Mouse (Mus musculus): ENCODE data around the gene Erc2. TPM values are rescaled to one million over a fixed set of nuclear protein-coding genes. Genes with fewer than 3 reads are reported as not detected.

Erc2 gene
- polyA plus RNA-seq, 1 experiment from 2014 or later = 3.1 TPM

DNA sequence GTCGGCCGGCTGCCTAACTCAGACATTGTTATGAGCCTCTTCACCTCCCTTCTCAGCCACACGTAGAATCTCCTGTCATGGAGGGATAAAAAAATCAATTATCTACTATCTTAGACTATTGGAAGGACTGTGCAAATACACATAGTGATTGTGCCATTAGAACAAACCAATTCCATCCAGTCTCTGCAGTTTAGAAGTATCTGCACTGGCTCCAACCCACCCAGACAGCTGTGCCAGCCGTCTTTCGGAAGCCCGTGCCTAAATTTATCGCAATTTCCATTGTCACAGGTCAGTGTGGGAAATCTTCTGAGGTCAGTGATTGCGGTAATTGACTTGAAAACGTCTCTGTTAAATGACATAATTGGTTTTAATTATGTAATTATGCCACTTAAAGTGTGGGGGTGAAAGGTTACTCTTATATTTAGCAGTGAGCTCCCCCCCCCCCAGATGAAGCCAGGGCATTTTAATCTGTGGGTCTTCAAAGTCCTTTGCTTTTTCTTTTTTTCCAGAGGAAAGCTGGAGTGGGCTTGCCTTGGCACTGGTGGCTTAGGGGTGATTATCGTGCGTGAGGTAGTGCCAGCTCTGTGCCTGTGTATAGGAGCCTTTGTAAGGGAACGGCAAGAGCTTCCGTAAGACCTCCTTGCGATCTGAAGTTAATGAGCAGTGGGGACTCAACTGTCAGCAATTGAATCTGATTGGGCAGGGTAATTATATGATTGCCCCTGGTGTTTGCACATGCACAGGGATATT lies 759.7 kb downstream of the Erc2 start:
- H3K4me3 ChIP-seq (ENCODE audit: low read depth, low read length) = no peak overlapping the region
- H3K9me3 ChIP-seq (ENCODE audit: control insufficient read depth) = no peaks in the 10 kb centered on the region
- no peak for ATAC-seq
- no peak for TF ChIP-seq CTCF (IDR thresholded peaks at IDR 0.05; ENCODE audit: low read depth)
- 62% methylated on average over 14 of the region's 14 CpGs for WGBS
- H3K27ac ChIP-seq (ENCODE audit: low read depth, low read length) = no peak overlapping the region
- H3K27me3 ChIP-seq (replicated peaks; ENCODE audit: control insufficient read depth, insufficient read depth, low read length) = no peaks in the 10 kb centered on the region
- H3K9ac ChIP-seq (ENCODE audit: low read depth, low read length) = no peak overlapping the region
- no peaks in the 10 kb centered on the region for H3K4me1 ChIP-seq (replicated peaks; ENCODE audit: control insufficient read depth, insufficient read depth, low read length)
- H3K4me2 ChIP-seq (replicated peaks; ENCODE audit: low read depth) = no peak overlapping the region
- H3K36me3 ChIP-seq (ENCODE audit: control insufficient read depth, insufficient read depth) = no peaks in the 10 kb centered on the region

GRCm38 (mm10) chr14:28386815-28387607 lies 764.8 kb downstream of the Erc2 start:
- Histone ChIP-seq H3K27ac (ENCODE audit: low read depth, low read length) (no peak overlapping the region), H3K36me3 (ENCODE audit: control insufficient read depth, insufficient read depth) (no peaks in the 10 kb centered on the region), H3K9me3 (ENCODE audit: control insufficient read depth) (no peaks in the 10 kb centered on the region), H3K27me3 (replicated peaks; ENCODE audit: control insufficient read depth, insufficient read depth, low read length) (no peaks in the 10 kb centered on the region), H3K4me3 (ENCODE audit: low read depth, low read length) (no peak overlapping the region), H3K4me1 (replicated peaks; ENCODE audit: control insufficient read depth, insufficient read depth, low read length) (no peaks in the 10 kb centered on the region), H3K9ac (ENCODE audit: low read depth, low read length) (no peak overlapping the region), H3K4me2 (replicated peaks; ENCODE audit: low read depth) (no peak overlapping the region)
- no peak for ATAC-seq
- WGBS = 87% methylated on average over 3 of the region's 3 CpGs
- TF ChIP-seq CTCF (IDR thresholded peaks at IDR 0.05; ENCODE audit: low read depth) = no peak

DNA sequence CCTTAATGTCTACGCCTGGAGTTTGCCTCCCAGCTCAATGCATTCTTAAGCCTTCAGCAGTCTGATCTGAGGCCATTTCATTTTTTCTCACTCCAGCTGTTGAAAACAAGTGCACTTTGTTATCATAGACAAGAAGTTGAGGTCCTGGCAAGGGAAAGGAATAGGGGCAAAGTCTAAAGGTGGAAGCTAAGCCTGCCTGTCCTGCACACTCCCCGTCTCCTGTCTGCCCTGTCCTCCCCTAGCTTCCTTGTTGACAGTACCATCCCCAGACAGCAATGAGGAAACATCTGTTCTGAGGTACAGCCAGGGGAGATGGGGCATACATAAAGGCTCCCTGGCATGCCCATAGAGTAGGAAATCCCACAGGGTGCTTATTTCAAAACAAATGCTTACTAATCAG lies 776.7 kb downstream of the Erc2 start:
- no peak overlapping the region for H3K4me2 ChIP-seq (replicated peaks; ENCODE audit: low read depth)
- H3K4me1 ChIP-seq (replicated peaks; ENCODE audit: control insufficient read depth, insufficient read depth, low read length) = peaks cover 16% of the 10 kb centered on the region; the same call in 1 of the 2 replicates
- peak overlapping the region; percentile 84 for H3K27ac ChIP-seq (ENCODE audit: low read depth, low read length)
- H3K27me3 ChIP-seq (replicated peaks; ENCODE audit: control insufficient read depth, insufficient read depth, low read length) = no peaks in the 10 kb centered on the region
- peak; percentile 98 for ATAC-seq
- TF ChIP-seq CTCF (IDR thresholded peaks at IDR 0.05; ENCODE audit: low read depth) = no peak
- no peaks in the 10 kb centered on the region for H3K36me3 ChIP-seq (ENCODE audit: control insufficient read depth, insufficient read depth)
- no peaks in the 10 kb centered on the region for H3K9me3 ChIP-seq (ENCODE audit: control insufficient read depth)
- WGBS = 31% methylated on average over 2 of the region's 2 CpGs
- H3K9ac ChIP-seq (ENCODE audit: low read depth, low read length) = no peak overlapping the region
- H3K4me3 ChIP-seq (ENCODE audit: low read depth, low read length) = no peak overlapping the region

GRCm38 (mm10) chr14:28399897-28400296 lies 777.7 kb downstream of the Erc2 start:
- Histone ChIP-seq H3K4me2 (replicated peaks; ENCODE audit: low read depth) (no peak overlapping the region), H3K4me3 (ENCODE audit: low read depth, low read length) (no peak overlapping the region), H3K27ac (ENCODE audit: low read depth, low read length) (peak overlapping the region; percentile 84), H3K9me3 (ENCODE audit: control insufficient read depth) (no peaks in the 10 kb centered on the region), H3K4me1 (replicated peaks; ENCODE audit: control insufficient read depth, insufficient read depth, low read length) (peaks cover 16% of the 10 kb centered on the region; the same call in 1 of the 2 replicates), H3K27me3 (replicated peaks; ENCODE audit: control insufficient read depth, insufficient read depth, low read length) (no peaks in the 10 kb centered on the region), H3K36me3 (ENCODE audit: control insufficient read depth, insufficient read depth) (no peaks in the 10 kb centered on the region), H3K9ac (ENCODE audit: low read depth, low read length) (no peak overlapping the region)
- WGBS = 53% methylated on average over 9 of the region's 9 CpGs
- TF ChIP-seq CTCF (IDR thresholded peaks at IDR 0.05; ENCODE audit: low read depth) = no peak
- peak; percentile 51 for ATAC-seq

DNA sequence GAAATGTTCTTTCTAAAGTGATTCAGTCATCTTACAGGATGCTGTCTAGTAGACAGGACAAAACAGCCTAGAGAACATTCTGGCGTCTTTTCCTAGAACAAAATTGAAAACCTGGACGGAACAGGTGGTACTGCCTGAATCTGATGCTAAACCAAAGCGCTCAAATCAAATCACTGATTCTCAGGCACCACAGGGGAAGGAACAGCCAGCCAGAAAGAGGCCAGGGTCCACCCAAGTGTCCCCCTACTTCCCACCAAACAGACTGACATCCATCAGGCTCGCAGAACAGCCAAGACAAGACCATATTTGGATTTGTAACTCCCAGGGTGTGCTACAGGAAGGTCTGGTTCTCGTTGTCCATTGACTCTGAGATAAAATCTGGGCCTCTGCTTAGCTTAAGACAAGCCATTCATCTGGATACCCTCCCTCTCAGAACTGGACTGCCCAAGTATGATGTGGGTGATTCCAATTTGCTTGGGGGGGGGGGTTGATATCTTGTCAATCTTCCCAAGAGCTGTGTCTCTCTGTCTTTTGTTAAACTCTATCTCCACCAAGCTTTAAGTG lies 783.1 kb downstream of the Erc2 start:
- no peak for TF ChIP-seq CTCF (IDR thresholded peaks at IDR 0.05; ENCODE audit: low read depth)
- Histone ChIP-seq H3K9me3 (ENCODE audit: control insufficient read depth) (no peaks in the 10 kb centered on the region), H3K4me2 (replicated peaks; ENCODE audit: low read depth) (no peak overlapping the region), H3K27me3 (replicated peaks; ENCODE audit: control insufficient read depth, insufficient read depth, low read length) (no peaks in the 10 kb centered on the region), H3K36me3 (ENCODE audit: control insufficient read depth, insufficient read depth) (no peaks in the 10 kb centered on the region), H3K27ac (ENCODE audit: low read depth, low read length) (no peak overlapping the region), H3K9ac (ENCODE audit: low read depth, low read length) (no peak overlapping the region), H3K4me1 (replicated peaks; ENCODE audit: control insufficient read depth, insufficient read depth, low read length) (peaks cover 3% of the 10 kb centered on the region; the same call in 1 of the 2 replicates), H3K4me3 (ENCODE audit: low read depth, low read length) (no peak overlapping the region)
- no peak for ATAC-seq
- 67% methylated on average over 5 of the region's 5 CpGs for WGBS

- ATAC-seq = no peak
- TF ChIP-seq CTCF (IDR thresholded peaks at IDR 0.05; ENCODE audit: low read depth) = no peak
- Histone ChIP-seq H3K27ac (ENCODE audit: low read depth, low read length) (no peak overlapping the region), H3K9ac (ENCODE audit: low read depth, low read length) (no peak overlapping the region), H3K9me3 (ENCODE audit: control insufficient read depth) (no peaks in the 10 kb centered on the region), H3K36me3 (ENCODE audit: control insufficient read depth, insufficient read depth) (no peaks in the 10 kb centered on the region), H3K4me3 (ENCODE audit: low read depth, low read length) (no peak overlapping the region), H3K4me1 (replicated peaks; ENCODE audit: control insufficient read depth, insufficient read depth, low read length) (peaks cover 3% of the 10 kb centered on the region; the same call in 1 of the 2 replicates), H3K4me2 (replicated peaks; ENCODE audit: low read depth) (no peak overlapping the region), H3K27me3 (replicated peaks; ENCODE audit: control insufficient read depth, insufficient read depth, low read length) (no peaks in the 10 kb centered on the region)
- 80% methylated on average over 1 of the region's 1 CpGs for WGBS
Observed at GRCm38 (mm10) chr14:28409390-28409789, 787.2 kb downstream of the Erc2 start.
